Comparison of ENCODE assay signal across 25 mouse cellular contexts in the genomic region with DNA sequence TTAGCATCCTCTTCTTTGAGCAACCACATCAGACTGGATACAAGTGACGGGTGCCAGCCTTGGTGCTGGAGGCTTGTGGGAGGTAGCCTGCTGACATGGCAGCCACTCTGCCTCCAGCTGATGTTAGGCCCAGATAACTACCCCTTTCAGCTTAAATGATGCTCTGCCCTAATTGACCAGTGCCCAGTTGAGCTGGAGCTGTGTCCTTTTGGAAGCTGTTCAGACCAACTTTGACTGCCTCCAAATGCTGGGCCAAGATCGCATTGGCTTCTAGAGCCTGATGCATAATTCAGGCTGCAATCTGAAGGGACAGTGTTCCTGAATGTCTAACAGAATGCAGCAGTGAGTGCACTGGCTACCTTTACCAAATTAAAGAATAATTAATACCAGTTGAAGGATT.
DNase-seq lines count a peak whose midpoint lies in the region; ATAC-seq and TF ChIP-seq lines count a peak whose summit lies in the region.
"Had no signal": no experiment of that assay in that cellular context is flagged by ENCODE, and none has a peak within 500 bp of the region (broad histone marks: within the 10 kb centered on the region; RNA-seq: fewer than 3 reads in every experiment).

No protein-coding gene starts in this region.

- no peak overlapping the region for H3K27ac ChIP-seq in gastrocnemius, adult 2 months
- H3K27ac ChIP-seq in midbrain, embryonic 11.5 days (ENCODE audit: low read depth, low read length) = no peak overlapping the region
- H3K27ac ChIP-seq in midbrain, embryonic 10.5 days (replicated peaks) = no peak overlapping the region
- peak overlapping the region; percentile 50; the same call in 1 of the 2 replicates for H3K27ac ChIP-seq in limb, embryonic 10.5 days
- H3K27ac ChIP-seq: kidney, postnatal 0 days; liver, embryonic 12.5 days; midbrain, embryonic 15.5 days had no signal

- no peaks in the 10 kb centered on the region for H3K9me3 ChIP-seq in midbrain, embryonic 11.5 days (ENCODE audit: control insufficient read depth, low read length)
- H3K9me3 ChIP-seq in midbrain, embryonic 10.5 days (replicated peaks) = no peaks in the 10 kb centered on the region
- H3K9me3 ChIP-seq in limb, embryonic 10.5 days (replicated peaks) = no peaks in the 10 kb centered on the region
- H3K9me3 ChIP-seq: liver, embryonic 12.5 days; midbrain, embryonic 15.5 days had no signal

- no peak for TF ChIP-seq CTCF in gastrocnemius, adult 2 months (IDR thresholded peaks at IDR 0.05)

- no peaks in the 10 kb centered on the region for H3K4me1 ChIP-seq in midbrain, embryonic 11.5 days (ENCODE audit: control insufficient read depth, insufficient read depth, low read length)
- no peaks in the 10 kb centered on the region for H3K4me1 ChIP-seq in midbrain, embryonic 10.5 days
- peaks cover 37% of the 10 kb centered on the region for H3K4me1 ChIP-seq in limb, embryonic 10.5 days
- H3K4me1 ChIP-seq: liver, embryonic 12.5 days; megakaryocyte, embryonic 14.5 days; midbrain, embryonic 15.5 days had no signal

- no peaks in the 10 kb centered on the region for H3K27me3 ChIP-seq in midbrain, embryonic 11.5 days (ENCODE audit: control insufficient read depth, insufficient read depth, low read length)
- H3K27me3 ChIP-seq in midbrain, embryonic 10.5 days (ENCODE audit: low read depth, poor library complexity, severe bottlenecking) = no peaks in the 10 kb centered on the region
- no peaks in the 10 kb centered on the region for H3K27me3 ChIP-seq in limb, embryonic 10.5 days (ENCODE audit: low read depth, poor library complexity, severe bottlenecking)
- H3K27me3 ChIP-seq: liver, embryonic 12.5 days; megakaryocyte, embryonic 14.5 days; midbrain, embryonic 15.5 days had no signal

- H3K9ac ChIP-seq in midbrain, embryonic 11.5 days (ENCODE audit: low read length) = no peak overlapping the region
- H3K9ac ChIP-seq: liver, embryonic 12.5 days; liver, postnatal 0 days; midbrain, embryonic 15.5 days had no signal

- WGBS in midbrain, embryonic 11.5 days = 98% methylated on average over 2 of the region's 2 CpGs
- WGBS in midbrain, embryonic 10.5 days = 95% methylated on average over 2 of the region's 2 CpGs
- 94% methylated on average over 2 of the region's 2 CpGs for WGBS in limb, embryonic 10.5 days

- H3K36me3 ChIP-seq in midbrain, embryonic 11.5 days (ENCODE audit: control insufficient read depth, insufficient read depth, low read length) = no peaks in the 10 kb centered on the region
- no peaks in the 10 kb centered on the region for H3K36me3 ChIP-seq in midbrain, embryonic 10.5 days
- H3K36me3 ChIP-seq in limb, embryonic 10.5 days = no peaks in the 10 kb centered on the region
- H3K36me3 ChIP-seq: liver, embryonic 12.5 days; midbrain, embryonic 15.5 days had no signal

- intact Hi-C loops in gastrocnemius, adult 2 months (cut with DNase I) = no loop called here

- DNase-seq in cerebellum, adult 9-11 months = peak; percentile 33
- no peak for DNase-seq in cerebellum, postnatal 4 days (ENCODE audit: low spot score in 2 of 2)
- peak; percentile 22 for DNase-seq in gastrocnemius, adult 2 months
- no peak for DNase-seq in gastrocnemius, postnatal 10 days
- DNase-seq in midbrain, embryonic 11.5 days (ENCODE audit: low spot score, missing footprints) = peak; percentile 57
- no peak for DNase-seq in midbrain, embryonic 10.5 days (ENCODE audit: low spot score)
- no peak for DNase-seq in limb, embryonic 10.5 days (ENCODE audit: low spot score)
- DNase-seq: adrenal gland, postnatal 25 days; gastrocnemius, postnatal 14 days; heart, postnatal 36 days; kidney, adult 8-10 months; kidney, postnatal 4 days; liver, postnatal 0 days; lung, postnatal 4 days; right cerebral cortex, adult 18-20 months; thymus, adult 2 months; thymus, postnatal 36 days had no signal

- no peak overlapping the region for H3K4me2 ChIP-seq in midbrain, embryonic 11.5 days
- H3K4me2 ChIP-seq: heart, embryonic 11.5 days; liver, embryonic 12.5 days; midbrain, embryonic 15.5 days had no signal

- H3K4me3 ChIP-seq in gastrocnemius, adult 2 months = no peak overlapping the region
- no peak overlapping the region for H3K4me3 ChIP-seq in midbrain, embryonic 11.5 days (ENCODE audit: low read depth, low read length)
- H3K4me3 ChIP-seq in midbrain, embryonic 10.5 days = no peak overlapping the region
- no peak overlapping the region for H3K4me3 ChIP-seq in limb, embryonic 10.5 days
- H3K4me3 ChIP-seq: erythroblast, embryonic 14.5 days; liver, embryonic 12.5 days; megakaryocyte, embryonic 14.5 days; midbrain, embryonic 15.5 days had no signal

- ATAC-seq in midbrain, embryonic 11.5 days (ENCODE audit: low FRiP score) = no peak
- ATAC-seq: CD4-positive, CD25-positive, alpha-beta regulatory T cell, adult 4 months; intestine, embryonic 16.5 days; liver, embryonic 12.5 days; liver, postnatal 0 days; midbrain, embryonic 15.5 days had no signal

Comparison
In these comparisons a context has a peak if more than half of its experiments do, and no peak if none do; other contexts are left out.
1. DNase-seq: peak in cerebellum, adult 9-11 months (single experiment), gastrocnemius, adult 2 months (single experiment) and midbrain, embryonic 11.5 days (single experiment); none in cerebellum, postnatal 4 days (0 of 2), gastrocnemius, postnatal 10 days (single experiment), midbrain, embryonic 10.5 days (single experiment) and limb, embryonic 10.5 days (single experiment).